Mouse (Mus musculus) c-Kit-positive CD71-positive TER-119-negative erythroid progenitor cells, embryonic 14.5 days (primary cell): ENCODE measurements around the gene Tmem163.

ENCODE experiments used
- DNase-seq: peaks from one replicate; pipeline ENCODE4 v3.0.0-alpha.2; 2013; ENCODE audit warnings: low read depth

Tmem163 gene

GRCm38 (mm10) chr1:127568641-127569040 is 110.7 kb downstream of the Tmem163 start:
- DNase-seq, result no peak

GRCm38 (mm10) chr1:127556486-127556845 is 122.9 kb downstream of the Tmem163 start:
- DNase-seq, result no peak

- DNase-seq, result no peak
These were observed 123.4 kb downstream of the Tmem163 start for GRCm38 (mm10) chr1:127555822-127556485.

- no peak for DNase-seq
These were observed 131.3 kb downstream of the Tmem163 start for GRCm38 (mm10) chr1:127548078-127548477.

GRCm38 (mm10) chr1:127542756-127543155 is 136.6 kb downstream of the Tmem163 start:
- no peak for DNase-seq

- no peak for DNase-seq
These were observed 137.4 kb downstream of the Tmem163 start for GRCm38 (mm10) chr1:127541931-127542330.

GRCm38 (mm10) chr1:127541522-127541921 is 137.8 kb downstream of the Tmem163 start:
- DNase-seq, result no peak

- DNase-seq, result no peak
These were observed 141.9 kb downstream of the Tmem163 start for GRCm38 (mm10) chr1:127537204-127538038.

GRCm38 (mm10) chr1:127536448-127536847 is 142.9 kb downstream of the Tmem163 start:
- no peak for DNase-seq

- DNase-seq, result no peak
These were observed 147.6 kb downstream of the Tmem163 start for GRCm38 (mm10) chr1:127531723-127532122.

GRCm38 (mm10) chr1:127530849-127531580 is 148.3 kb downstream of the Tmem163 start:
- DNase-seq, result no peak

GRCm38 (mm10) chr1:127523364-127523763 is 156.0 kb downstream of the Tmem163 start:
- DNase-seq, result no peak

- DNase-seq, result no peak
These were observed 164.5 kb downstream of the Tmem163 start for GRCm38 (mm10) chr1:127514888-127515287.

GRCm38 (mm10) chr1:127514479-127514878 is 164.9 kb downstream of the Tmem163 start:
- no peak for DNase-seq

- no peak for DNase-seq
These were observed 165.7 kb downstream of the Tmem163 start for GRCm38 (mm10) chr1:127513664-127514063.

- DNase-seq, result no peak
These were observed 166.2 kb downstream of the Tmem163 start for GRCm38 (mm10) chr1:127513140-127513539.

GRCm38 (mm10) chr1:127512709-127513108 is 166.6 kb downstream of the Tmem163 start:
- DNase-seq, result no peak

GRCm38 (mm10) chr1:127511362-127511761 is 168.0 kb downstream of the Tmem163 start:
- DNase-seq, result no peak

- DNase-seq, result no peak
These were observed 170.4 kb downstream of the Tmem163 start for GRCm38 (mm10) chr1:127508921-127509320.

GRCm38 (mm10) chr1:127508067-127508739 is 171.1 kb downstream of the Tmem163 start:
- DNase-seq, result no peak

GRCm38 (mm10) chr1:127507042-127507650 is 172.2 kb downstream of the Tmem163 start:
- DNase-seq, result no peak

GRCm38 (mm10) chr1:127500701-127501100 is 178.6 kb downstream of the Tmem163 start:
- peak; percentile 10 for DNase-seq
